Mouse (Mus musculus): ENCODE measurements at regions not wholly inside any gene's neighbourhood (a gene's known extent, or its start where the extent isn't known, plus 50 kb on each side); places are given as distances from the start of the nearest gene placed in this dataset.
A peak's percentile ranks its signal among the peaks of the same experiment; 100 is the strongest.

- DNase-seq = peak; percentile 6 to 18
- intact Hi-C loops (cut with DNase I) = no loop called here
Observed at GRCm38 (mm10) chr4:34226089-34226840, 176.3 kb upstream of the Spaca1 start.

- intact Hi-C loops (cut with DNase I) = no loop called here
- no peak for DNase-seq
Observed at GRCm38 (mm10) chr4:34226886-34227285, 176.9 kb upstream of the Spaca1 start.

GRCm38 (mm10) chr4:34227611-34228010 is 177.6 kb upstream of the Spaca1 start:
- intact Hi-C loops (cut with DNase I) = no loop called here
- DNase-seq = no peak

- intact Hi-C loops (cut with DNase I) = loop anchor here (1.0 kb wide), 1 partner anchor 835 kb away; no protein-coding TSS in a partner anchor
- peak; percentile 25 to 50 for DNase-seq
Observed at GRCm38 (mm10) chr4:34231270-34231669, 181.3 kb upstream of the Spaca1 start.

- DNase-seq = no peak
- intact Hi-C loops (cut with DNase I) = no loop called here
Observed at GRCm38 (mm10) chr4:34234204-34234603, 184.2 kb upstream of the Spaca1 start.

GRCm38 (mm10) chr4:34234645-34235044 is 184.7 kb upstream of the Spaca1 start:
- intact Hi-C loops (cut with DNase I) = no loop called here
- no peak for DNase-seq

- no peak for DNase-seq
- intact Hi-C loops (cut with DNase I) = no loop called here
Observed at GRCm38 (mm10) chr4:34237791-34238190, 187.8 kb upstream of the Spaca1 start.

- intact Hi-C loops (cut with DNase I) = no loop called here
- DNase-seq = no peak
Observed at GRCm38 (mm10) chr4:34239624-34240023, 189.6 kb upstream of the Spaca1 start.

GRCm38 (mm10) chr4:34241060-34241571 is 191.1 kb upstream of the Spaca1 start:
- intact Hi-C loops (cut with DNase I) = no loop called here
- no peak for DNase-seq

- no peak for DNase-seq
- intact Hi-C loops (cut with DNase I) = no loop called here
Observed at GRCm38 (mm10) chr4:34241673-34242072, 191.7 kb upstream of the Spaca1 start.

GRCm38 (mm10) chr4:34259444-34259843 is 209.5 kb upstream of the Spaca1 start:
- intact Hi-C loops (cut with DNase I) = no loop called here
- DNase-seq = no peak

- no peak for DNase-seq
- intact Hi-C loops (cut with DNase I) = no loop called here
Observed at GRCm38 (mm10) chr4:34260468-34260867, 210.5 kb upstream of the Spaca1 start.

GRCm38 (mm10) chr4:34261809-34262208 is 211.8 kb upstream of the Spaca1 start:
- intact Hi-C loops (cut with DNase I) = no loop called here
- DNase-seq = no peak

GRCm38 (mm10) chr4:34264431-34264830 is 214.4 kb upstream of the Spaca1 start:
- intact Hi-C loops (cut with DNase I) = no loop called here
- no peak for DNase-seq

- intact Hi-C loops (cut with DNase I) = no loop called here
Observed at GRCm38 (mm10) chr4:34274316-34274715, 224.3 kb upstream of the Spaca1 start.

GRCm38 (mm10) chr4:34275372-34275771 is 225.4 kb upstream of the Spaca1 start:
- no peak for DNase-seq
- intact Hi-C loops (cut with DNase I) = no loop called here

More at GRCm38 (mm10) chr4:34274316-34274715, 224.3 kb upstream of the Spaca1 start:
- no peak for DNase-seq

GRCm38 (mm10) chr4:34302504-34303108 is 248.1 kb upstream of the Akirin2 start:
- no peak for DNase-seq
- intact Hi-C loops (cut with DNase I) = no loop called here

GRCm38 (mm10) chr4:34308921-34309563 is 241.7 kb upstream of the Akirin2 start:
- intact Hi-C loops (cut with DNase I) = no loop called here
- no peak for DNase-seq

GRCm38 (mm10) chr4:34310061-34310642 is 240.6 kb upstream of the Akirin2 start:
- no peak for DNase-seq
- intact Hi-C loops (cut with DNase I) = no loop called here

- intact Hi-C loops (cut with DNase I) = no loop called here
- no peak for DNase-seq
Observed at GRCm38 (mm10) chr4:34315848-34316247, 234.9 kb upstream of the Akirin2 start.

GRCm38 (mm10) chr4:34322841-34323240 is 227.9 kb upstream of the Akirin2 start:
- intact Hi-C loops (cut with DNase I) = no loop called here

More at GRCm38 (mm10) chr4:34322841-34323240, 227.9 kb upstream of the Akirin2 start:
- no peak for DNase-seq
